Mouse (Mus musculus) embryonic facial prominence, embryonic 12.5 days (tissue): ENCODE data around the gene Grm2. TPM values are rescaled to one million over a fixed set of nuclear protein-coding genes. Genes with fewer than 3 reads are reported as not detected.

Experiments used
- ATAC-seq: fragments of 200-750 bp; cut with Nextera tagmentation; 2 replicates; pipeline ENCODE4 v1.8.0; 2017; ENCODE audit not compliant: insufficient number of reproducible peaks, insufficient read depth, low FRiP score, low TSS enrichment
- H3K27ac ChIP-seq: fragments of 300-500 bp; sonication (generic); 2 replicates; pipeline ENCODE4 v1.5.1; 2016; ENCODE audit warnings: mild to moderate bottlenecking
- H3K27me3 ChIP-seq: fragments of 300-500 bp; sonication (generic); 2 replicates; pipeline ENCODE4 v1.6.1; 2016; ENCODE audit warnings: mild to moderate bottlenecking, moderate library complexity
- H3K36me3 ChIP-seq: fragments of 300-500 bp; sonication (generic); 2 replicates; pipeline ENCODE4 v1.6.1; 2016; ENCODE audit warnings: mild to moderate bottlenecking
- H3K4me1 ChIP-seq: fragments of 300-500 bp; sonication (generic); 2 replicates; pipeline ENCODE4 v1.6.1; 2016
- H3K4me2 ChIP-seq: fragments of 300-500 bp; sonication (generic); replicated peaks from 2 replicates; pipeline ENCODE4 v1.6.1; 2016; ENCODE audit warnings: mild to moderate bottlenecking, moderate library complexity
- H3K4me3 ChIP-seq: fragments of 300-500 bp; sonication (generic); 2 replicates; pipeline ENCODE4 v1.5.1; 2016; ENCODE audit warnings: mild to moderate bottlenecking
- H3K9ac ChIP-seq: fragments of 300-500 bp; sonication (generic); 2 replicates; pipeline ENCODE4 v1.6.1; 2016; ENCODE audit warnings: mild to moderate bottlenecking, moderate library complexity
- H3K9me3 ChIP-seq: fragments of 300-500 bp; sonication (generic); 2 replicates; pipeline ENCODE4 v1.6.1; 2016; ENCODE audit warnings: mild to moderate bottlenecking, moderate library complexity
- WGBS: fragments of 180-500 bp; shearing (Covaris S2); methylation state at CpG from one replicate; pipeline ENCODE4 v1.1.7; 2016; 5-methylcytosine and 5-hydroxymethylcytosine counted together
- polyA plus RNA-seq: library from polyadenylated mRNA; unstranded; fragments of >200 nt; fragmentation: Nextera tagmentation; extraction: Ambion mirVana; gene quantifications from 2 replicates; pipeline ENCODE4 v1.2.1, GENCODE M21; 2016

Grm2 gene
- 0.93 and 2.0 TPM in 2 replicates for polyA plus RNA-seq

- peaks cover 10% of the 10 kb centered on the region for H3K4me1 ChIP-seq
- H3K27ac ChIP-seq, result no peak within 1 kb of the TSS
- peak within 1 kb of the TSS; percentile 29 for H3K4me3 ChIP-seq
- no peaks in the 10 kb centered on the region for H3K9me3 ChIP-seq
- ATAC-seq, result peak; percentile 41; the same call in 1 of the 2 replicates
- 1% methylated on average over 39 of the region's 44 CpGs for WGBS
- peaks cover 25% of the 10 kb centered on the region for H3K27me3 ChIP-seq
- H3K4me2 ChIP-seq, result peak within 1 kb of the TSS; percentile 61
- no peak within 1 kb of the TSS for H3K9ac ChIP-seq
- peaks cover 28% of the 10 kb centered on the region for H3K36me3 ChIP-seq
Measured at GRCm38 (mm10) chr9:106655884-106656720, at the start of gene Grm2. Grm2 (minus strand) TSS chr9:106656082.

GRCm38 (mm10) chr9:106692973-106693481 lies 37.1 kb upstream of the Grm2 start:
- Histone ChIP-seq H3K4me1 (no peaks in the 10 kb centered on the region), H3K9me3 (no peaks in the 10 kb centered on the region), H3K36me3 (peaks cover 42% of the 10 kb centered on the region), H3K9ac (no peak overlapping the region), H3K4me3 (no peak overlapping the region), H3K4me2 (no peak overlapping the region), H3K27me3 (no peaks in the 10 kb centered on the region), H3K27ac (no peak overlapping the region)
- 95% methylated on average over 11 of the region's 11 CpGs for WGBS
- ATAC-seq, result no peak

- 82% methylated on average over 8 of the region's 8 CpGs for WGBS
- ATAC-seq, result no peak
Measured at GRCm38 (mm10) chr9:106688834-106689233, 33.0 kb upstream of the Grm2 start.

GRCm38 (mm10) chr9:106686983-106687650 lies 31.2 kb upstream of the Grm2 start:
- peak; percentile 61 for ATAC-seq
- Histone ChIP-seq H3K4me1 (peaks cover 11% of the 10 kb centered on the region), H3K36me3 (peaks cover 5% of the 10 kb centered on the region; the same call in 1 of the 2 replicates), H3K27me3 (no peaks in the 10 kb centered on the region), H3K9ac (no peak overlapping the region), H3K4me3 (no peak overlapping the region), H3K4me2 (peak overlapping the region; percentile 18), H3K27ac (no peak overlapping the region), H3K9me3 (no peaks in the 10 kb centered on the region)
- WGBS, result 29% methylated on average over 8 of the region's 8 CpGs

More at GRCm38 (mm10) chr9:106688834-106689233, 33.0 kb upstream of the Grm2 start:
- Histone ChIP-seq H3K27ac (no peak overlapping the region), H3K4me3 (no peak overlapping the region), H3K9me3 (no peaks in the 10 kb centered on the region), H3K4me2 (no peak overlapping the region), H3K4me1 (peaks cover 11% of the 10 kb centered on the region), H3K36me3 (peaks cover 20% of the 10 kb centered on the region), H3K27me3 (no peaks in the 10 kb centered on the region), H3K9ac (no peak overlapping the region)

- H3K27me3 ChIP-seq, result no peaks in the 10 kb centered on the region
- H3K36me3 ChIP-seq, result peaks cover 12% of the 10 kb centered on the region
- peak within 1 kb of the TSS; percentile 86 for H3K27ac ChIP-seq
- ATAC-seq, result peak; percentile 87
- peak within 1 kb of the TSS; percentile 86 for H3K4me3 ChIP-seq
- peak within 1 kb of the TSS; percentile 94 for H3K4me2 ChIP-seq
- peak within 1 kb of the TSS; percentile 87 for H3K9ac ChIP-seq
- H3K4me1 ChIP-seq, result peaks cover 11% of the 10 kb centered on the region
- under 1% methylated on average over 81 of the region's 86 CpGs for WGBS
- H3K9me3 ChIP-seq, result no peaks in the 10 kb centered on the region
Measured at GRCm38 (mm10) chr9:106685249-106686101, 29.6 kb upstream of the Grm2 start, which contains the start of gene Tex264. Tex264 (minus strand) TSS chr9:106685927.

GRCm38 (mm10) chr9:106684918-106685248 lies 29.0 kb upstream of the Grm2 start:
- WGBS, result 3% methylated on average over 11 of the region's 14 CpGs
- Histone ChIP-seq H3K27me3 (no peaks in the 10 kb centered on the region), H3K9me3 (no peaks in the 10 kb centered on the region), H3K4me1 (peaks cover 11% of the 10 kb centered on the region), H3K4me2 (peak overlapping the region; percentile 94), H3K27ac (peak overlapping the region; percentile 86; the same call in 1 of the 2 replicates), H3K36me3 (peaks cover 18% of the 10 kb centered on the region), H3K9ac (peak overlapping the region; percentile 87), H3K4me3 (peak overlapping the region; percentile 86)
- ATAC-seq, result no peak

GRCm38 (mm10) chr9:106684093-106684872 lies 28.4 kb upstream of the Grm2 start:
- Histone ChIP-seq H3K27ac (no peak overlapping the region), H3K36me3 (peaks cover 22% of the 10 kb centered on the region), H3K27me3 (no peaks in the 10 kb centered on the region), H3K4me2 (peak overlapping the region; percentile 94), H3K9ac (peak overlapping the region; percentile 87; the same call in 1 of the 2 replicates), H3K4me1 (peaks cover 11% of the 10 kb centered on the region), H3K4me3 (peak overlapping the region; percentile 86), H3K9me3 (no peaks in the 10 kb centered on the region)
- 79% methylated on average over 6 of the region's 6 CpGs for WGBS
- no peak for ATAC-seq

- no peak for ATAC-seq
- no peak overlapping the region for H3K4me3 ChIP-seq
- no peak overlapping the region for H3K9ac ChIP-seq
- H3K4me2 ChIP-seq, result no peak overlapping the region
- 90% methylated on average over 9 of the region's 9 CpGs for WGBS
- H3K36me3 ChIP-seq, result peaks cover 33% of the 10 kb centered on the region
- H3K9me3 ChIP-seq, result no peaks in the 10 kb centered on the region
- H3K27me3 ChIP-seq, result no peaks in the 10 kb centered on the region
- peaks cover 4% of the 10 kb centered on the region; the same call in 1 of the 2 replicates for H3K4me1 ChIP-seq
- no peak overlapping the region for H3K27ac ChIP-seq
Measured at GRCm38 (mm10) chr9:106681026-106681425, 25.1 kb upstream of the Grm2 start.

GRCm38 (mm10) chr9:106678242-106678641 lies 22.4 kb upstream of the Grm2 start:
- WGBS, result 70% methylated on average over 4 of the region's 4 CpGs
- H3K4me3 ChIP-seq, result no peak overlapping the region
- H3K9me3 ChIP-seq, result no peaks in the 10 kb centered on the region
- H3K27ac ChIP-seq, result no peak overlapping the region
- H3K27me3 ChIP-seq, result no peaks in the 10 kb centered on the region
- H3K4me1 ChIP-seq, result no peaks in the 10 kb centered on the region
- H3K9ac ChIP-seq, result no peak overlapping the region
- H3K4me2 ChIP-seq, result no peak overlapping the region
- H3K36me3 ChIP-seq, result peaks cover 39% of the 10 kb centered on the region
- ATAC-seq, result no peak

- Histone ChIP-seq H3K9ac (no peak overlapping the region), H3K4me1 (no peaks in the 10 kb centered on the region), H3K27me3 (no peaks in the 10 kb centered on the region), H3K36me3 (peaks cover 44% of the 10 kb centered on the region), H3K4me3 (no peak overlapping the region), H3K4me2 (no peak overlapping the region), H3K27ac (no peak overlapping the region), H3K9me3 (no peaks in the 10 kb centered on the region)
- 85% methylated on average over 5 of the region's 5 CpGs for WGBS
- no peak for ATAC-seq
Measured at GRCm38 (mm10) chr9:106677702-106678101, 21.8 kb upstream of the Grm2 start.
